Mouse (Mus musculus) limb, embryonic 11.5 days (tissue): ENCODE data around the gene Plod2. TPM values are rescaled to one million over a fixed set of nuclear protein-coding genes. Genes with fewer than 3 reads are reported as not detected.

Source experiments
- ATAC-seq: fragments of 200-750 bp; cut with Nextera tagmentation; 2 replicates; pipeline ENCODE4 v1.8.0; 2017; ENCODE audit warnings: low read depth; ENCODE audit not compliant: insufficient number of reproducible peaks, low FRiP score, low TSS enrichment
- DNase-seq: peaks from one replicate; pipeline ENCODE4 v3.0.0-alpha.2; 2015; ENCODE audit warnings: low spot score
- H3K27ac ChIP-seq: fragments of 300-500 bp; sonication (generic); replicated peaks from 2 replicates; pipeline ENCODE4 v1.5.1; 2014; ENCODE audit warnings: low read depth, mild to moderate bottlenecking, low read length
- H3K27me3 ChIP-seq: fragments of 300-500 bp; sonication (generic); 2 replicates; pipeline ENCODE4 v1.6.1; 2014; ENCODE audit warnings: mild to moderate bottlenecking, low read length, mixed read lengths; ENCODE audit not compliant: control insufficient read depth, insufficient read depth
- H3K36me3 ChIP-seq: fragments of 300-500 bp; sonication (generic); 2 replicates; pipeline ENCODE4 v1.6.1; 2014; ENCODE audit warnings: mild to moderate bottlenecking, low read length, moderate library complexity, mixed read lengths; ENCODE audit not compliant: control insufficient read depth, insufficient read depth
- H3K4me1 ChIP-seq: fragments of 300-500 bp; sonication (generic); 2 replicates; pipeline ENCODE4 v1.6.1; 2014; ENCODE audit warnings: low read length, mixed read lengths; ENCODE audit not compliant: control insufficient read depth, insufficient read depth
- H3K4me2 ChIP-seq: fragments of 300-500 bp; sonication (generic); 2 replicates; pipeline ENCODE4 v1.6.1; 2014; ENCODE audit warnings: low read depth, mild to moderate bottlenecking, moderate library complexity; ENCODE audit not compliant: severe bottlenecking
- H3K4me3 ChIP-seq: fragments of 300-500 bp; sonication (generic); 2 replicates; pipeline ENCODE4 v1.5.1; 2014; ENCODE audit warnings: low read depth, low read length
- H3K9ac ChIP-seq: fragments of 300-500 bp; sonication (generic); 2 replicates; pipeline ENCODE4 v1.6.1; 2014; ENCODE audit warnings: mild to moderate bottlenecking, low read length
- H3K9me3 ChIP-seq: fragments of 300-500 bp; sonication (generic); 2 replicates; pipeline ENCODE4 v1.6.1; 2016; ENCODE audit warnings: low read length; ENCODE audit not compliant: control insufficient read depth
- WGBS: fragments of 180-500 bp; shearing (Covaris S2); extraction: QIAGEN DNeasy Blood & Tissue Kit; methylation state at CpG from one replicate; pipeline ENCODE4 v1.1.7; 2014; 5-methylcytosine and 5-hydroxymethylcytosine counted together
- polyA plus RNA-seq: library from polyadenylated mRNA; unstranded; fragments of >200 nt; fragmentation: Nextera tagmentation; extraction: Ambion mirVana; gene quantifications from 2 replicates; pipeline ENCODE4 v1.2.1, GENCODE M21; 2014

Gene Plod2
- polyA plus RNA-seq, 1 experiment from 2014 or later: 47.8 TPM

- WGBS: 91% methylated on average over 5 of the region's 5 CpGs
- Histone ChIP-seq H3K9me3 (no peaks in the 10 kb centered on the region), H3K4me1 (peaks cover 13% of the 10 kb centered on the region; the same call in 1 of the 2 replicates), H3K9ac (no peak overlapping the region), H3K27ac (no peak overlapping the region), H3K4me2 (no peak overlapping the region), H3K27me3 (no peaks in the 10 kb centered on the region), H3K36me3 (no peaks in the 10 kb centered on the region), H3K4me3 (no peak overlapping the region)
- ATAC-seq (no peak), DNase-seq (no peak)
These were observed 20.4 kb downstream of the Plod2 start for GRCm38 (mm10) chr9:92562416-92562815.

GRCm38 (mm10) chr9:92563306-92563705, 21.3 kb downstream of the Plod2 start:
- 92% methylated on average over 6 of the region's 6 CpGs for WGBS
- Histone ChIP-seq H3K36me3 (no peaks in the 10 kb centered on the region), H3K27ac (no peak overlapping the region), H3K4me1 (peaks cover 13% of the 10 kb centered on the region; the same call in 1 of the 2 replicates), H3K9me3 (no peaks in the 10 kb centered on the region), H3K4me2 (no peak overlapping the region), H3K4me3 (no peak overlapping the region), H3K9ac (no peak overlapping the region), H3K27me3 (no peaks in the 10 kb centered on the region)
- DNase-seq: no peak
- no peak for ATAC-seq

- Histone ChIP-seq H3K27ac (no peak overlapping the region), H3K4me3 (no peak overlapping the region), H3K4me2 (no peak overlapping the region), H3K36me3 (no peaks in the 10 kb centered on the region), H3K27me3 (no peaks in the 10 kb centered on the region), H3K9ac (no peak overlapping the region), H3K4me1 (peaks cover 13% of the 10 kb centered on the region; the same call in 1 of the 2 replicates), H3K9me3 (no peaks in the 10 kb centered on the region)
- WGBS: 61% methylated on average over 1 of the region's 1 CpGs
- no peak for ATAC-seq
- DNase-seq: no peak
These were observed 22.4 kb downstream of the Plod2 start for GRCm38 (mm10) chr9:92564391-92564790.

GRCm38 (mm10) chr9:92566234-92566633, 24.2 kb downstream of the Plod2 start:
- no peaks in the 10 kb centered on the region for H3K36me3 ChIP-seq
- ATAC-seq (no peak), DNase-seq (no peak)
- no peak overlapping the region for H3K4me3 ChIP-seq
- no peak overlapping the region for H3K27ac ChIP-seq
- no peak overlapping the region for H3K4me2 ChIP-seq
- H3K27me3 ChIP-seq: no peaks in the 10 kb centered on the region
- no peak overlapping the region for H3K9ac ChIP-seq
- 78% methylated on average over 3 of the region's 3 CpGs for WGBS
- H3K4me1 ChIP-seq: 0 out of 2 replicates have a peak, but pooled peaks cover 2% of the 10 kb centered on the region
- H3K9me3 ChIP-seq: no peaks in the 10 kb centered on the region

GRCm38 (mm10) chr9:92567474-92567873, 25.5 kb downstream of the Plod2 start:
- WGBS: 93% methylated on average over 7 of the region's 7 CpGs
- no peak for ATAC-seq
- DNase-seq: no peak

GRCm38 (mm10) chr9:92568798-92569197, 26.8 kb downstream of the Plod2 start:
- Histone ChIP-seq H3K27me3 (no peaks in the 10 kb centered on the region), H3K4me2 (no peak overlapping the region), H3K27ac (no peak overlapping the region), H3K9ac (no peak overlapping the region), H3K4me1 (no peaks in the 10 kb centered on the region), H3K36me3 (no peaks in the 10 kb centered on the region), H3K9me3 (no peaks in the 10 kb centered on the region), H3K4me3 (no peak overlapping the region)
- ATAC-seq (no peak), DNase-seq (no peak)
- over 99% methylated on average over 3 of the region's 3 CpGs for WGBS

More at GRCm38 (mm10) chr9:92567474-92567873, 25.5 kb downstream of the Plod2 start:
- H3K27ac ChIP-seq: no peak overlapping the region
- no peak overlapping the region for H3K9ac ChIP-seq
- no peaks in the 10 kb centered on the region for H3K4me1 ChIP-seq
- H3K36me3 ChIP-seq: no peaks in the 10 kb centered on the region
- no peak overlapping the region for H3K4me2 ChIP-seq
- H3K4me3 ChIP-seq: no peak overlapping the region
- H3K27me3 ChIP-seq: no peaks in the 10 kb centered on the region
- no peaks in the 10 kb centered on the region for H3K9me3 ChIP-seq

- DNase-seq (no peak), ATAC-seq (no peak)
- H3K27me3 ChIP-seq: no peaks in the 10 kb centered on the region
- WGBS: 87% methylated on average over 8 of the region's 8 CpGs
- H3K27ac ChIP-seq: no peak overlapping the region
- no peak overlapping the region for H3K4me3 ChIP-seq
- H3K9me3 ChIP-seq: no peaks in the 10 kb centered on the region
- no peak overlapping the region for H3K9ac ChIP-seq
- no peaks in the 10 kb centered on the region for H3K36me3 ChIP-seq
- no peak overlapping the region for H3K4me2 ChIP-seq
- no peaks in the 10 kb centered on the region for H3K4me1 ChIP-seq
These were observed 30.5 kb downstream of the Plod2 start for GRCm38 (mm10) chr9:92572376-92573108.

GRCm38 (mm10) chr9:92583876-92584275, 41.9 kb downstream of the Plod2 start:
- DNase-seq (no peak), ATAC-seq (no peak)
- Histone ChIP-seq H3K9ac (no peak overlapping the region), H3K27me3 (no peaks in the 10 kb centered on the region), H3K4me3 (no peak overlapping the region), H3K36me3 (no peaks in the 10 kb centered on the region), H3K27ac (no peak overlapping the region), H3K9me3 (no peaks in the 10 kb centered on the region), H3K4me2 (no peak overlapping the region), H3K4me1 (no peaks in the 10 kb centered on the region)
- WGBS: 91% methylated on average over 5 of the region's 5 CpGs

GRCm38 (mm10) chr9:92586025-92586424, 44.0 kb downstream of the Plod2 start:
- ATAC-seq (no peak), DNase-seq (no peak)
- Histone ChIP-seq H3K9me3 (no peaks in the 10 kb centered on the region), H3K4me3 (no peak overlapping the region), H3K36me3 (no peaks in the 10 kb centered on the region), H3K4me2 (no peak overlapping the region), H3K9ac (no peak overlapping the region), H3K4me1 (no peaks in the 10 kb centered on the region), H3K27me3 (no peaks in the 10 kb centered on the region), H3K27ac (no peak overlapping the region)
- 94% methylated on average over 1 of the region's 1 CpGs for WGBS
